Mouse (Mus musculus): ENCODE measurements around the gene Fbxl8. TPM values are rescaled to one million over a fixed set of nuclear protein-coding genes. Genes with fewer than 3 reads are reported as not detected.

The Fbxl8 gene
- polyA plus RNA-seq, 1 experiment = 16.0 TPM

GRCm38 (mm10) chr8:105258911-105259720, 5.3 kb upstream of the Fbxl8 start:
- Histone ChIP-seq H3K27ac (ENCODE audit: insufficient read depth, low read length) (no peak overlapping the region), H3K4me3 (ENCODE audit: extremely low read depth, insufficient read depth, insufficient read length) (peak overlapping the region; percentile 26; the same call in 1 of the 2 replicates), H3K36me3 (ENCODE audit: control insufficient read depth, insufficient read depth, low read length) (no peaks in the 10 kb centered on the region; the same call in 1 of the 2 replicates), H3K4me1 (ENCODE audit: control insufficient read depth, insufficient read depth, insufficient read length) (peaks cover 29% of the 10 kb centered on the region), H3K27me3 (ENCODE audit: control insufficient read depth, insufficient read depth, low read length) (no peaks in the 10 kb centered on the region)
- no peak for DNase-seq (ENCODE audit: low read depth in 1 of 2, low spot score in 2 of 2)
- TF ChIP-seq POLR2A (IDR thresholded peaks at IDR 0.05; ENCODE audit: low read depth, low read length) (no peak), CTCF (IDR thresholded peaks at IDR 0.05; ENCODE audit: extremely low read depth, insufficient read depth, insufficient read length, insufficient replicate concordance) (no peak)
- 53% methylated on average over 55 of the region's 55 CpGs for WGBS

GRCm38 (mm10) chr8:105259721-105260320, 4.6 kb upstream of the Fbxl8 start:
- DNase-seq (ENCODE audit: low read depth in 1 of 2, low spot score in 2 of 2) = peak; percentile 45 to 66
- Histone ChIP-seq H3K4me1 (ENCODE audit: control insufficient read depth, insufficient read depth, insufficient read length) (peaks cover 23% of the 10 kb centered on the region), H3K27ac (ENCODE audit: insufficient read depth, low read length) (no peak overlapping the region), H3K4me3 (ENCODE audit: extremely low read depth, insufficient read depth, insufficient read length) (peak overlapping the region; percentile 36; the same call in 1 of the 2 replicates), H3K36me3 (ENCODE audit: control insufficient read depth, insufficient read depth, low read length) (no peaks in the 10 kb centered on the region; the same call in 1 of the 2 replicates), H3K27me3 (ENCODE audit: control insufficient read depth, insufficient read depth, low read length) (no peaks in the 10 kb centered on the region)
- TF ChIP-seq CTCF (IDR thresholded peaks at IDR 0.05; ENCODE audit: extremely low read depth, insufficient read depth, insufficient read length, insufficient replicate concordance) = peak; percentile 92
- no peak for TF ChIP-seq POLR2A (IDR thresholded peaks at IDR 0.05; ENCODE audit: low read depth, low read length)
- 3% methylated on average over 30 of the region's 30 CpGs for WGBS

GRCm38 (mm10) chr8:105260371-105261099, 3.9 kb upstream of the Fbxl8 start:
- Histone ChIP-seq H3K27ac (ENCODE audit: insufficient read depth, low read length) (no peak overlapping the region), H3K4me1 (ENCODE audit: control insufficient read depth, insufficient read depth, insufficient read length) (peaks cover 20% of the 10 kb centered on the region), H3K4me3 (ENCODE audit: extremely low read depth, insufficient read depth, insufficient read length) (no peak overlapping the region), H3K27me3 (ENCODE audit: control insufficient read depth, insufficient read depth, low read length) (no peaks in the 10 kb centered on the region), H3K36me3 (ENCODE audit: control insufficient read depth, insufficient read depth, low read length) (no peaks in the 10 kb centered on the region; the same call in 1 of the 2 replicates)
- 86% methylated on average over 7 of the region's 7 CpGs for WGBS
- no peak for TF ChIP-seq CTCF (IDR thresholded peaks at IDR 0.05; ENCODE audit: extremely low read depth, insufficient read depth, insufficient read length, insufficient replicate concordance)
- TF ChIP-seq POLR2A (IDR thresholded peaks at IDR 0.05; ENCODE audit: low read depth, low read length) = no peak
- DNase-seq (ENCODE audit: low read depth in 1 of 2, low spot score in 2 of 2) = no peak

GRCm38 (mm10) chr8:105261326-105261980, 3.0 kb upstream of the Fbxl8 start:
- no peaks in the 10 kb centered on the region; the same call in 1 of the 2 replicates for H3K36me3 ChIP-seq (ENCODE audit: control insufficient read depth, insufficient read depth, low read length)
- no peak overlapping the region for H3K4me3 ChIP-seq (ENCODE audit: extremely low read depth, insufficient read depth, insufficient read length)
- no peaks in the 10 kb centered on the region for H3K27me3 ChIP-seq (ENCODE audit: control insufficient read depth, insufficient read depth, low read length)
- peaks cover 20% of the 10 kb centered on the region for H3K4me1 ChIP-seq (ENCODE audit: control insufficient read depth, insufficient read depth, insufficient read length)
- whole genome bisulfite sequencing = 92% methylated on average over 12 of the region's 12 CpGs
- TF ChIP-seq POLR2A (IDR thresholded peaks at IDR 0.05; ENCODE audit: low read depth, low read length) = no peak
- no peak for TF ChIP-seq CTCF (IDR thresholded peaks at IDR 0.05; ENCODE audit: extremely low read depth, insufficient read depth, insufficient read length, insufficient replicate concordance)
- H3K27ac ChIP-seq (ENCODE audit: insufficient read depth, low read length) = no peak overlapping the region
- no peak for DNase-seq (ENCODE audit: low read depth in 1 of 2, low spot score in 2 of 2)

DNA sequence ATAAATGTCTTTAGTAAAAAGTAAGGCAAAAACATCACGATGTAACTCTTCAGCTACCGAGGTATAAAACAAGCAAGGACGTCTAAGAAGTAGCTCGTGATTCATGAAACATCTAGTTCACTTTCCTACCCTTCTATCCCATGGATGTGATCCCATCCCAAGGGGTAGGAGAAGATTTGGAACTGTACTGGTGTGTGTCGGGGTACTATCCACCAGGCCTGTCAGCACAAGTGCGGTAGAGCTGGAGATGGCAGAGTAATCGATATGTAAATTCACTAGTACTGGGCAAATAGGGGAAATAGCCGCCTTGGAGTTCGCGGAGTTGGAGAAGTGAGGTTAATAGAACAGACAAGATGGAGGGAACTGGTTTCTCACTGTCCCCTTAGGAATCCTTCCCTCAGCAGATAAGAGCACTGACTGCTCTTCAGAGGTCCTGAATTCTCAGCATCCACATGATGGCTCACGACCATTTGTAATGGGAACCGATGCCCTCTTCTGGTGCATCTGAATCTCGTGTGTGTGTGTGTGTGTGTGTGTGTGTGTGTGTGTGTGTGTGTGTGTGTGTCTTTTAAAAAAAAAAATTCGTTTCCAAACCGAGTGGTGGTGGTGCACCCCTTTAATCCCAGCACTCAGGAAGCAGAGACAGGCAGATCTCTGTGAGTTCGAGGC, 1.1 kb upstream of the Fbxl8 start:
- TF ChIP-seq CTCF (IDR thresholded peaks at IDR 0.05; ENCODE audit: extremely low read depth, insufficient read depth, insufficient read length, insufficient replicate concordance) = no peak
- TF ChIP-seq POLR2A (IDR thresholded peaks at IDR 0.05; ENCODE audit: low read depth, low read length) = no peak
- H3K27ac ChIP-seq (ENCODE audit: insufficient read depth, low read length) = no peak overlapping the region
- peaks cover 23% of the 10 kb centered on the region for H3K4me1 ChIP-seq (ENCODE audit: control insufficient read depth, insufficient read depth, insufficient read length)
- no peak for DNase-seq (ENCODE audit: low read depth in 1 of 2, low spot score in 2 of 2)
- 58% methylated on average over 16 of the region's 16 CpGs for WGBS
- H3K27me3 ChIP-seq (ENCODE audit: control insufficient read depth, insufficient read depth, low read length) = no peaks in the 10 kb centered on the region
- peaks cover 2% of the 10 kb centered on the region for H3K36me3 ChIP-seq (ENCODE audit: control insufficient read depth, insufficient read depth, low read length)
- H3K4me3 ChIP-seq (ENCODE audit: extremely low read depth, insufficient read depth, insufficient read length) = peak overlapping the region; percentile 96; the same call in 1 of the 2 replicates

DNA sequence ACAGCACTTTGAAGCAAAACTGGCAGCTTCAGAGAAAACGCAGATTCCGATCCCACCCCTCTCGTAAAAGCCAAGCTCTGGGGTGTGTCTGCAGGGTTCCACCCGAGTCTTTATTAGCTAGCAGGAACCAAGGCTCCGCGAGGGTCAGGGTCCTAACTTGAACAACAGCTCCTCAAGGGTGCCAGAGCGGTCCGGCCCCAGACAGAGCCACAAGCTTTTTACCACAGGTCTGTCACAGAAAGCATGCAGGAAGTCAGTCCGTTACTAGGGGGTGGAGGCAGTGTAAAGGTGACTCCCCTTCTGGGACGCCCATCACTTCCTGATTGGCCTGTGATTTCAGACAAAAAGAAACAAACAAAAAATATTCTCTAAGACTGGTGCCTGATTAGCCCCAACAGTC, 680 bp downstream of the Fbxl8 start:
- DNase-seq (ENCODE audit: low read depth in 1 of 2, low spot score in 2 of 2) = peak; percentile 52 to 58
- TF ChIP-seq CTCF (IDR thresholded peaks at IDR 0.05; ENCODE audit: extremely low read depth, insufficient read depth, insufficient read length, insufficient replicate concordance) = no peak
- no peak for TF ChIP-seq POLR2A (IDR thresholded peaks at IDR 0.05; ENCODE audit: low read depth, low read length)
- WGBS = under 1% methylated on average over 10 of the region's 10 CpGs
- Histone ChIP-seq H3K27me3 (ENCODE audit: control insufficient read depth, insufficient read depth, low read length) (0 out of 2 replicates have a peak, but pooled peaks cover 4% of the 10 kb centered on the region), H3K4me1 (ENCODE audit: control insufficient read depth, insufficient read depth, insufficient read length) (peaks cover 21% of the 10 kb centered on the region), H3K36me3 (ENCODE audit: control insufficient read depth, insufficient read depth, low read length) (peaks cover 4% of the 10 kb centered on the region), H3K4me3 (ENCODE audit: extremely low read depth, insufficient read depth, insufficient read length) (peak overlapping the region; percentile 96), H3K27ac (ENCODE audit: insufficient read depth, low read length) (peak overlapping the region; percentile 59)
